Mouse (Mus musculus): ENCODE measurements at regions not wholly inside any gene's neighbourhood (a gene's known extent, or its start where the extent isn't known, plus 50 kb on each side); places are given as distances from the start of the nearest gene placed in this dataset.
A peak's percentile ranks its signal among the peaks of the same experiment; 100 is the strongest.

- Histone ChIP-seq H3K36me3 (no peaks in the 10 kb centered on the region), H3K9ac (no peak overlapping the region), H3K4me2 (no peak overlapping the region), H3K27ac (no peak overlapping the region), H3K9me3 (no peaks in the 10 kb centered on the region), H3K27me3 (no peaks in the 10 kb centered on the region), H3K4me1 (no peaks in the 10 kb centered on the region), H3K4me3 (no peak overlapping the region)
- no peak for ATAC-seq (ENCODE audit: insufficient number of reproducible peaks, insufficient read depth, low FRiP score, low TSS enrichment, low read depth)
- WGBS, result 70% methylated on average over 12 of the region's 12 CpGs
Observed at GRCm38 (mm10) chr15:6231308-6232103, 68.1 kb upstream of the Dab2 start.

GRCm38 (mm10) chr15:6233621-6234020 lies 66.0 kb upstream of the Dab2 start:
- Histone ChIP-seq H3K4me2 (no peak overlapping the region), H3K36me3 (no peaks in the 10 kb centered on the region), H3K9ac (no peak overlapping the region), H3K9me3 (no peaks in the 10 kb centered on the region), H3K27ac (no peak overlapping the region), H3K27me3 (no peaks in the 10 kb centered on the region), H3K4me3 (no peak overlapping the region), H3K4me1 (peaks cover 10% of the 10 kb centered on the region)
- no peak for ATAC-seq (ENCODE audit: insufficient number of reproducible peaks, insufficient read depth, low FRiP score, low TSS enrichment, low read depth)
- 64% methylated on average over 3 of the region's 3 CpGs for WGBS

- no peak for ATAC-seq (ENCODE audit: insufficient number of reproducible peaks, insufficient read depth, low FRiP score, low TSS enrichment, low read depth)
- H3K27me3 ChIP-seq, result no peaks in the 10 kb centered on the region
- H3K36me3 ChIP-seq, result no peaks in the 10 kb centered on the region
- WGBS, result 87% methylated on average over 8 of the region's 8 CpGs
- no peaks in the 10 kb centered on the region for H3K9me3 ChIP-seq
- no peak overlapping the region for H3K27ac ChIP-seq
- no peak overlapping the region for H3K4me2 ChIP-seq
- H3K4me3 ChIP-seq, result no peak overlapping the region
- H3K9ac ChIP-seq, result no peak overlapping the region
- H3K4me1 ChIP-seq, result peaks cover 12% of the 10 kb centered on the region
Observed at GRCm38 (mm10) chr15:6236583-6236982, 63.0 kb upstream of the Dab2 start.

- Histone ChIP-seq H3K27me3 (no peaks in the 10 kb centered on the region), H3K4me1 (peaks cover 12% of the 10 kb centered on the region), H3K27ac (peak overlapping the region; percentile 64), H3K9me3 (no peaks in the 10 kb centered on the region), H3K9ac (no peak overlapping the region), H3K4me2 (0 out of 2 replicates have a peak overlapping the region, but pooled peaks have one; percentile 16), H3K36me3 (no peaks in the 10 kb centered on the region), H3K4me3 (no peak overlapping the region)
- no peak for ATAC-seq (ENCODE audit: insufficient number of reproducible peaks, insufficient read depth, low FRiP score, low TSS enrichment, low read depth)
- WGBS, result 49% methylated on average over 8 of the region's 8 CpGs
Observed at GRCm38 (mm10) chr15:6237726-6238125, 61.9 kb upstream of the Dab2 start.

GRCm38 (mm10) chr15:6238133-6238532 lies 61.5 kb upstream of the Dab2 start:
- H3K9ac ChIP-seq, result no peak overlapping the region
- WGBS, result 1% methylated on average over 6 of the region's 6 CpGs
- no peak overlapping the region for H3K4me3 ChIP-seq
- H3K27ac ChIP-seq, result peak overlapping the region; percentile 64
- H3K4me1 ChIP-seq, result peaks cover 12% of the 10 kb centered on the region
- H3K9me3 ChIP-seq, result no peaks in the 10 kb centered on the region
- no peak for ATAC-seq (ENCODE audit: insufficient number of reproducible peaks, insufficient read depth, low FRiP score, low TSS enrichment, low read depth)
- H3K36me3 ChIP-seq, result no peaks in the 10 kb centered on the region
- 0 out of 2 replicates have a peak overlapping the region, but pooled peaks have one; percentile 16 for H3K4me2 ChIP-seq
- no peaks in the 10 kb centered on the region for H3K27me3 ChIP-seq

GRCm38 (mm10) chr15:6238755-6239154 lies 60.8 kb upstream of the Dab2 start:
- Histone ChIP-seq H3K4me1 (peaks cover 12% of the 10 kb centered on the region), H3K9ac (no peak overlapping the region), H3K4me3 (no peak overlapping the region), H3K4me2 (no peak overlapping the region), H3K36me3 (no peaks in the 10 kb centered on the region), H3K27me3 (no peaks in the 10 kb centered on the region), H3K27ac (no peak overlapping the region), H3K9me3 (no peaks in the 10 kb centered on the region)
- 78% methylated on average over 3 of the region's 3 CpGs for WGBS
- ATAC-seq (ENCODE audit: insufficient number of reproducible peaks, insufficient read depth, low FRiP score, low TSS enrichment, low read depth), result no peak

GRCm38 (mm10) chr15:6242132-6242531 lies 57.5 kb upstream of the Dab2 start:
- no peak for ATAC-seq (ENCODE audit: insufficient number of reproducible peaks, insufficient read depth, low FRiP score, low TSS enrichment, low read depth)
- H3K27ac ChIP-seq, result no peak overlapping the region
- H3K9ac ChIP-seq, result no peak overlapping the region
- no peaks in the 10 kb centered on the region for H3K36me3 ChIP-seq
- no peaks in the 10 kb centered on the region for H3K9me3 ChIP-seq
- no peak overlapping the region for H3K4me2 ChIP-seq
- H3K4me3 ChIP-seq, result no peak overlapping the region
- peaks cover 12% of the 10 kb centered on the region for H3K4me1 ChIP-seq
- no peaks in the 10 kb centered on the region for H3K27me3 ChIP-seq
- 71% methylated on average over 4 of the region's 4 CpGs for WGBS

GRCm38 (mm10) chr15:6244401-6244800 lies 55.2 kb upstream of the Dab2 start:
- 45% methylated on average over 7 of the region's 7 CpGs for WGBS
- no peak for ATAC-seq (ENCODE audit: insufficient number of reproducible peaks, insufficient read depth, low FRiP score, low TSS enrichment, low read depth)
- Histone ChIP-seq H3K4me1 (no peaks in the 10 kb centered on the region), H3K4me3 (no peak overlapping the region), H3K27ac (no peak overlapping the region), H3K9me3 (no peaks in the 10 kb centered on the region), H3K36me3 (no peaks in the 10 kb centered on the region), H3K27me3 (no peaks in the 10 kb centered on the region), H3K9ac (no peak overlapping the region), H3K4me2 (no peak overlapping the region)

- Histone ChIP-seq H3K27ac (no peak overlapping the region), H3K36me3 (no peaks in the 10 kb centered on the region), H3K4me1 (no peaks in the 10 kb centered on the region), H3K27me3 (no peaks in the 10 kb centered on the region), H3K4me2 (no peak overlapping the region), H3K9ac (no peak overlapping the region), H3K4me3 (no peak overlapping the region), H3K9me3 (no peaks in the 10 kb centered on the region)
- no peak for ATAC-seq (ENCODE audit: insufficient number of reproducible peaks, insufficient read depth, low FRiP score, low TSS enrichment, low read depth)
- 56% methylated on average over 9 of the region's 9 CpGs for WGBS
Observed at GRCm38 (mm10) chr15:6245950-6246894, 53.4 kb upstream of the Dab2 start.

GRCm38 (mm10) chr15:6248470-6248869 lies 51.1 kb upstream of the Dab2 start:
- Histone ChIP-seq H3K4me2 (no peak overlapping the region), H3K4me1 (no peaks in the 10 kb centered on the region), H3K36me3 (no peaks in the 10 kb centered on the region), H3K27ac (no peak overlapping the region), H3K9me3 (no peaks in the 10 kb centered on the region), H3K4me3 (no peak overlapping the region), H3K27me3 (no peaks in the 10 kb centered on the region), H3K9ac (no peak overlapping the region)
- no peak for ATAC-seq (ENCODE audit: insufficient number of reproducible peaks, insufficient read depth, low FRiP score, low TSS enrichment, low read depth)
- WGBS, result 87% methylated on average over 4 of the region's 4 CpGs
